Mouse (Mus musculus): ENCODE results near the gene Dsp.

Dsp gene

GRCm38 (mm10) chr13:38170707-38171144 lies 19.6 kb downstream of the Dsp start:
- DNase-seq (ENCODE audit: low spot score in 2 of 2): no peak

DNA sequence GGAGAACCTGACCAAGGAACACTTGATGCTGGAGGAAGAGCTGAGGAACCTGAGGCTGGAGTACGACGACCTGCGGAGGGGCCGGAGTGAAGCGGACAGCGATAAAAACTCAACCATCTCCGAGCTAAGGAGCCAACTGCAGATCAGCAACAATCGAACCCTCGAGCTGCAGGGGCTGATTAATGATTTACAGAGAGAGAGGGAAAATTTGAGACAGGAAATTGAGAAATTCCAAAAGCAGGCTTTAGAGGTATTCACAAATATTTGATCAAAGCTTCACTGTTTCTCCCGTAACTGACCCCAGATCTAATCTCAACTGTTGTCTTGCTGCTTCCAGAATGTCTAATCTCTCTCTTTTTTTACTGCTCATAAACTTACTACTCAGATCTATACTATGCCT lies 42.3 kb downstream of the Dsp start:
- DNase-seq (ENCODE audit: low spot score in 2 of 2): no peak

DNA sequence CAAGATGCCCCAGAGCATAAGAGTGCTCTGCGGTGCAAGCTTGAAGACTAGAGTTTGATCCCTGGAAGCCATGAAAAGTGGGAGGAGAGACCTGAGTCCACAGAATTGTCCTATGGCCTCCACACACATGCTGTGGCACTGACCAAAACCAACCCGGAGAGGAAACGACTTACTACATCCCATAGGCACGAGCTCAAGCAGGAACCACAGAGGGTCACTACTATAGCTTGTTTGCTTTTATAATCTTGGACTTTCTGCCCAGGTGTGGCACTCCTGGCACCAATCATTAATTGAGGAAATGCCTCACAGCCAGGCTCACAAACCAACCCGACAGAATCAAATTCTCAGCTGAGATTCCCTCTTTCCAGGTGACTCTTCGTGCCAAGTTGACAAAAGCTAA lies 50.3 kb downstream of the Dsp start:
- no peak for DNase-seq (ENCODE audit: low spot score in 2 of 2)

- no peak for DNase-seq (ENCODE audit: low spot score in 2 of 2)
Observed at GRCm38 (mm10) chr13:38204171-38204570, 53.1 kb downstream of the Dsp start.

DNA sequence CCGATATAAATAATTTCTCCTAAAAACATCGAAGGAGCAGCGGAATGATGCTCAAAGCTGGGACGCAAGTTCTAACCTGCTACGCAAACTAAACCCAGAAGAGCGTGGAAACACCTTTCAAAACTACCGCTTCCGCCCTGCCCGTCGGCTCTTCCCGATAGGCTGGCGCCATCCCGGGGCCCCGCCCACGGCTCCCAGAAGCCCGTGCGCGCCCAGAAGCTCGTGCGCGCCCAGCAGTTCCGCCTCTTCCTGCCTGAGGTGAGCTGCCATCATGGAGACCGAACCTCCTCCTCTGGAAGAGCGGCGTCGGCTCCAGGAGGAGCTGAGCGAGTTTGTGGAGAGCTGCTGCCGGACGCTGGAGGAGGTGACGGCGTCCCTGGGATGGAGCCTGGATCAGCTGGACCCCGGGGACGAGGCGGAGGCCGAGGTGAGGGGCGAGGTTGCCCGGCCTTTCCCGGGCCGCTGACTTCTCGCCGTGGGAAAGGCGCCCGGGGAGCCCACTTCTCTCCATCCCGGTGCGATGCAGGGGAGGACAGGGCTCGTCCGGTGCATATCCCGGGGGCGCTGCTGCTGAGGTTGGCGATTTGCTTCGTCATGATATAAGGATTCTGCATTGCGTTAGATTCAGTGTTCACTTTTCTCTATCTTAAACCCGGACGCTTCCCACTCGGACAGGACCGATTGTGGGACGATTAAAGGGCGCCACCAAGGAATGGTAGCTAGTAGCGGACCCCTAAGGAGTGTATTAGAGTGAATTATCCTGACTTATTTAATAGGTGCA lies 53.8 kb downstream of the Dsp start, which contains the start of gene Snrnp48:
Snrnp48 (plus strand) TSS at position 237 of the 781 bp plus-strand sequence.
- DNase-seq (ENCODE audit: low spot score in 2 of 2): peak; percentile 84 to 87

DNA sequence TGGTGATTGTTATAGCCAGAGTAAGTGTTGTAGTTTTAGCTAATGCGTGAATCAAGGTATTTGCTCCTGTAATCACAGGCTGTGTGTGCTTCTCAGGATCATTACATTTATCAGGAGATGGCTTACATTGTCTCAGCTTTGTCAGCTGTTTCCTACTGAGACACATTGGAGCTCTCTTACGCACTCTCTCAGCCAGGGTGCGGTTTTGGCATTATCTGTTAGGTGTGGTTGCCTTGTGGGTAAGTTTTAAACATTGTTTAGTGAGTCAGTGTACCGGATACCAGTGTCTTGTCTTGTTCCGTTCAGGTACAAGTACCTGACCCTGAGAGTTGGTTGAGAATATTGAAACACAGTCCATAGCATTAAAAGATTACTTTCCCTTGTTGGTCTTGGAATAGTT lies 60.0 kb downstream of the Dsp start:
- DNase-seq (ENCODE audit: low spot score in 2 of 2): no peak

GRCm38 (mm10) chr13:38218686-38219085 lies 67.6 kb downstream of the Dsp start:
- no peak for DNase-seq (ENCODE audit: low spot score in 2 of 2)

DNA sequence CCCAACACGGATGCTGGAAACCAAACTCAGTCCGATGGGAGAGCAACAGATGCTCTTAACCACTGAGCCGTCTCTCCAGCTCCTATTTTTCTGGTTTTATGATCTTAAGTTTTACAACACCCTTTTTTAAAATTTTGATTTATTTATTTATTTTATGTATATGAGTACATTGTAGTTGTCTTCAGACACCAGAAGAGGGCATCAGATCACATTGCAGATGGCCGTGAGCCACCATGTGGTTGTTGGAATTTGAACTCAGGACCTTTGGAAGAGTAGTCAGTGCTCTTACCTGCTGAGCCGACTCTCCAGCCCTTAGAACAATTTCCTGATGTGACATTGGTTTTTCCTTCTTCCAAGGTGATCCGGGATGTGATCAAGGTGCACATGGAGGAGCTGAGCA lies 69.2 kb downstream of the Dsp start:
- no peak for DNase-seq (ENCODE audit: low spot score in 2 of 2)

- DNase-seq (ENCODE audit: low spot score in 2 of 2): no peak
Observed at GRCm38 (mm10) chr13:38230177-38230821, 79.2 kb downstream of the Dsp start.

- no peak for DNase-seq (ENCODE audit: low spot score in 2 of 2)
Observed at GRCm38 (mm10) chr13:38232411-38232810, 81.3 kb downstream of the Dsp start.

GRCm38 (mm10) chr13:38232856-38233625 lies 81.9 kb downstream of the Dsp start:
- DNase-seq (ENCODE audit: low spot score in 2 of 2): no peak

- DNase-seq (ENCODE audit: low spot score in 2 of 2): no peak
Observed at GRCm38 (mm10) chr13:38234651-38235050, 83.6 kb downstream of the Dsp start.

DNA sequence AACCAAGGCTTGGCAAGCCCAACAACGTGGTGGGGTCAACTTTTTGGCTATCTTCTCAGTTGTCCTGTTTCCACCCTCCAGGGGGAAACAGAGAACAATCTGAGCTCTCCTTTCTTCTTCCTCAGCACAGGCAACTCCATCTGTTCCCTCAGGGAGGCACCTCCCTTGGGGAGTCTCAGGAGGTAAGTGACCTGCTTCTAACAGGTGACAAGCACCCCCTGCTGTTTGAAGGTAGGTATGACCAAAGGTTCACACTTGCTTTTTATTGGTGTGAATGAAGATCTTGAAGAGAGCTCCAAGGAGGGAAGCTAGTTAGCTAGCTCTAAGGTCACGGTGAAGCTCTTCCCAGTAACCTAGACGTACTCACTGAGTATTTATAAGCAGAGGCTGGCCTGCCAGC lies 84.3 kb downstream of the Dsp start:
- DNase-seq (ENCODE audit: low spot score in 2 of 2): no peak

DNA sequence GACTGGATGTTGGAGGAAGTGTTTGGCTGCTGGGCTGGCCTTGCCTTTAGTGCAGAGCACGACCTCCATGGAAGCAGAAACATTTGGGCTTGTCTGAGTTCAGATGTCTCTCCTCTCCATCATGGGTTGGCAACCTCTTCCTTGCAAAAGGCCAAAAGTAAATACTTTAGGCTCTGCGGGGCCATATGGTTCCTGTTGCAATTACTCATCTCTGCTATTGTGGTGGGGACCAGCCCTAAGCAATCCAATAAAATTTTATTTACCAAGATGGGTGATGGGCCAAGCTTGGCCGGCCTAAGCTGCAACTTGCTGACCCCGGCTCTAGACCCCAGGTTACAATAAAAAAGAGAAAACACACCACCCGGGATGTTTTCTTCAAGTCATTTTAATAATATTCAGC lies 97.1 kb downstream of the Dsp start:
- DNase-seq (ENCODE audit: low spot score in 2 of 2): peak in 1 of 2 experiments; percentile 44

All from urinary bladder, postnatal 4 days (tissue).